Mouse (Mus musculus) ES-Bruce4 (cell line): ENCODE data around the gene Cog5. TPM values are rescaled to one million over a fixed set of nuclear protein-coding genes. Genes with fewer than 3 reads are reported as not detected.
A peak's percentile ranks its signal among the peaks of the same experiment; 100 is the strongest.
"Not testable (repeated sequence)": the region's sequence is repeated elsewhere in the genome, so short reads cannot be mapped to it uniquely, and the experiment has no call there.

Experiments used
- H3K27ac ChIP-seq: 2 replicates; pipeline ENCODE4 v1.5.1; 2012; ENCODE audit warnings: low read length, inconsistent platforms; ENCODE audit not compliant: insufficient read depth
- H3K27me3 ChIP-seq: 2 replicates; pipeline ENCODE4 v1.6.1; 2012; ENCODE audit warnings: mild to moderate bottlenecking, low read length, inconsistent platforms; ENCODE audit not compliant: control insufficient read depth, poor library complexity, insufficient read depth, severe bottlenecking
- H3K36me3 ChIP-seq: 2 replicates; pipeline ENCODE4 v1.6.1; 2012; ENCODE audit warnings: inconsistent platforms, mild to moderate bottlenecking, low read length, moderate library complexity; ENCODE audit not compliant: control insufficient read depth, poor library complexity, insufficient read depth, severe bottlenecking
- H3K4me1 ChIP-seq: one replicate; pipeline ENCODE4 v1.8.1; 2011; ENCODE audit warnings: low read length; ENCODE audit not compliant: control insufficient read depth, insufficient read depth
- H3K4me3 ChIP-seq: 2 replicates; pipeline ENCODE4 v1.5.1; 2011; ENCODE audit warnings: low read depth, mild to moderate bottlenecking, low read length
- H3K9ac ChIP-seq: 2 replicates; pipeline ENCODE4 v1.6.1; 2012; ENCODE audit warnings: low read depth, mild to moderate bottlenecking, inconsistent platforms; ENCODE audit not compliant: poor library complexity, severe bottlenecking
- H3K9me3 ChIP-seq: replicated peaks from 2 replicates; pipeline ENCODE4 v1.6.1; 2012; ENCODE audit warnings: mild to moderate bottlenecking, low read length, inconsistent platforms; ENCODE audit not compliant: control insufficient read depth, poor library complexity, insufficient read depth, severe bottlenecking
- CTCF ChIP-seq: IDR thresholded peaks from one replicate; pipeline ENCODE4 v1.8.1; 2011; ENCODE audit warnings: low read depth, low read length
- EP300 ChIP-seq: IDR thresholded peaks from 2 replicates; pipeline ENCODE4 v1.6.1; 2011; ENCODE audit warnings: low read depth, low read length; ENCODE audit not compliant: insufficient read depth
- POLR2A ChIP-seq: IDR thresholded peaks from one replicate; pipeline ENCODE4 v1.8.1; 2011; ENCODE audit warnings: low read length; ENCODE audit not compliant: insufficient read depth
- polyA plus RNA-seq: library from polyadenylated mRNA; stranded (reverse); fragments of >200 nt; gene quantifications from 2 replicates; pipeline ENCODE4 v1.2.4, GENCODE M21; 2011; ENCODE audit warnings: low read depth; ENCODE audit not compliant: missing spikeins, insufficient read depth, insufficient read length

Cog5 gene
- 50.6 and 53.6 TPM in 2 replicates for polyA plus RNA-seq

GRCm38 (mm10) chr12:31654197-31654964 is at the start of gene Cog5, which contains the start of gene Dus4l:
TSS of gene Cog5 (plus strand) at chr12:31654869.
TSS of gene Dus4l (minus strand) at chr12:31654826.
- Histone ChIP-seq H3K9ac (peak within 1 kb of the TSS; percentile 85), H3K9me3 (no peaks in the 10 kb centered on the region), H3K4me1 (no peaks in the 10 kb centered on the region), H3K36me3 (peaks cover 9% of the 10 kb centered on the region; the same call in 1 of the 2 replicates), H3K4me3 (peak within 1 kb of the TSS; percentile 95), H3K27me3 (no peaks in the 10 kb centered on the region), H3K27ac (peak within 1 kb of the TSS; percentile 63)
- peak; percentile 41 for TF ChIP-seq POLR2A
- TF ChIP-seq EP300 = no peak

GRCm38 (mm10) chr12:31604894-31605293 is 49.8 kb upstream of the Cog5 start:
- Histone ChIP-seq H3K36me3 (no peaks in the 10 kb centered on the region), H3K9me3 (no peaks in the 10 kb centered on the region), H3K9ac (no peak overlapping the region), H3K27me3 (no peaks in the 10 kb centered on the region), H3K27ac (no peak overlapping the region), H3K4me1 (peaks cover 1% of the 10 kb centered on the region), H3K4me3 (no peak overlapping the region)
- TF ChIP-seq POLR2A (no peak), CTCF (no peak), EP300 (no peak)

- Histone ChIP-seq H3K27ac (0 out of 2 replicates have a peak overlapping the region, but pooled peaks have one; percentile 71), H3K27me3 (no peaks in the 10 kb centered on the region), H3K4me1 (peaks cover 1% of the 10 kb centered on the region), H3K9ac (no peak overlapping the region), H3K36me3 (no peaks in the 10 kb centered on the region), H3K9me3 (no peaks in the 10 kb centered on the region), H3K4me3 (no peak overlapping the region)
- TF ChIP-seq CTCF = no peak
- TF ChIP-seq EP300 = no peak
- no peak for TF ChIP-seq POLR2A
Observed at GRCm38 (mm10) chr12:31608138-31608537, 46.5 kb upstream of the Cog5 start.

GRCm38 (mm10) chr12:31613353-31613752 is 41.3 kb upstream of the Cog5 start:
- Histone ChIP-seq H3K27me3 (no peaks in the 10 kb centered on the region), H3K4me3 (no peak overlapping the region), H3K27ac (no peak overlapping the region), H3K9me3 (peaks cover 3% of the 10 kb centered on the region; the same call in 1 of the 2 replicates), H3K9ac (no peak overlapping the region), H3K4me1 (no peaks in the 10 kb centered on the region), H3K36me3 (0 out of 2 replicates have a peak, but pooled peaks cover 2% of the 10 kb centered on the region)
- TF ChIP-seq EP300 (no peak), POLR2A (no peak), CTCF (no peak)

GRCm38 (mm10) chr12:31620106-31620505 is 34.6 kb upstream of the Cog5 start:
- H3K9ac ChIP-seq = 0 out of 2 replicates have a peak overlapping the region, but pooled peaks have one; percentile 22
- no peaks in the 10 kb centered on the region for H3K27me3 ChIP-seq
- H3K4me3 ChIP-seq = no peak overlapping the region
- peaks cover 2% of the 10 kb centered on the region; the same call in 1 of the 2 replicates for H3K36me3 ChIP-seq
- H3K9me3 ChIP-seq = peaks cover 3% of the 10 kb centered on the region; the same call in 1 of the 2 replicates
- H3K27ac ChIP-seq = no peak overlapping the region
- H3K4me1 ChIP-seq = no peaks in the 10 kb centered on the region
- TF ChIP-seq CTCF = peak; percentile 58
- TF ChIP-seq EP300 = no peak
- no peak for TF ChIP-seq POLR2A

- no peak for TF ChIP-seq EP300
- no peak for TF ChIP-seq CTCF
- no peak for TF ChIP-seq POLR2A
- H3K4me3 ChIP-seq = no peak overlapping the region
Observed at GRCm38 (mm10) chr12:31625016-31625415, 29.7 kb upstream of the Cog5 start.

GRCm38 (mm10) chr12:31628396-31628795 is 26.3 kb upstream of the Cog5 start:
- not testable (repeated sequence) for H3K4me1 ChIP-seq, H3K4me3 ChIP-seq, H3K9me3 ChIP-seq, H3K9ac ChIP-seq, H3K27me3 ChIP-seq, H3K36me3 ChIP-seq, H3K27ac ChIP-seq

More at GRCm38 (mm10) chr12:31625016-31625415, 29.7 kb upstream of the Cog5 start:
- Histone ChIP-seq H3K27me3 (no peaks in the 10 kb centered on the region), H3K9me3 (no peaks in the 10 kb centered on the region), H3K27ac (no peak overlapping the region), H3K36me3 (no peaks in the 10 kb centered on the region; the same call in none of the 2 replicates), H3K9ac (no peak overlapping the region), H3K4me1 (no peaks in the 10 kb centered on the region)
